Mouse (Mus musculus): Measurements from ENCODE around the gene Rbm34.
"Not testable (repeated sequence)": the region's sequence is repeated elsewhere in the genome, so short reads cannot be mapped to it uniquely, and the experiment has no call there.

Gene Rbm34

GRCm38 (mm10) chr8:126970579-126971313 is at the start of gene Rbm34:
Gene Rbm34, minus strand, starts transcription at chr8:126971071.
- peak; percentile 89 to 90 for DNase-seq (ENCODE audit: low spot score in 2 of 2)

- DNase-seq (ENCODE audit: low spot score in 2 of 2), result no peak
These were observed 40.8 kb upstream of the Rbm34 start for GRCm38 (mm10) chr8:127011668-127012067.

GRCm38 (mm10) chr8:126994506-126994905 is 23.6 kb upstream of the Rbm34 start:
- DNase-seq (ENCODE audit: low spot score in 2 of 2), result no peak

- DNase-seq (ENCODE audit: low spot score in 2 of 2), result no peak
These were observed 18.7 kb upstream of the Rbm34 start for GRCm38 (mm10) chr8:126989363-126990153.

GRCm38 (mm10) chr8:126988346-126989006 is 17.6 kb upstream of the Rbm34 start:
- DNase-seq (ENCODE audit: low spot score in 2 of 2), result no peak

GRCm38 (mm10) chr8:126986495-126986894 is 15.6 kb upstream of the Rbm34 start:
- peak; percentile 53 to 71 for DNase-seq (ENCODE audit: low spot score in 2 of 2)

GRCm38 (mm10) chr8:126980046-126980445 is 9.2 kb upstream of the Rbm34 start:
- DNase-seq (ENCODE audit: low spot score in 2 of 2), result no peak

GRCm38 (mm10) chr8:126979091-126979920 is 8.4 kb upstream of the Rbm34 start:
- no peak for DNase-seq (ENCODE audit: low spot score in 2 of 2)

- DNase-seq (ENCODE audit: low spot score in 2 of 2), result not testable (repeated sequence)
These were observed 7.7 kb upstream of the Rbm34 start for GRCm38 (mm10) chr8:126978535-126978934.

- no peak for DNase-seq (ENCODE audit: low spot score in 2 of 2)
These were observed 7.2 kb upstream of the Rbm34 start for GRCm38 (mm10) chr8:126978028-126978427.

GRCm38 (mm10) chr8:126976608-126977348 is 5.9 kb upstream of the Rbm34 start:
- no peak for DNase-seq (ENCODE audit: low spot score in 2 of 2)

GRCm38 (mm10) chr8:126975706-126976105 is 4.8 kb upstream of the Rbm34 start:
- no peak for DNase-seq (ENCODE audit: low spot score in 2 of 2)

GRCm38 (mm10) chr8:126974511-126974910 is 3.6 kb upstream of the Rbm34 start:
- no peak for DNase-seq (ENCODE audit: low spot score in 2 of 2)

- no peak for DNase-seq (ENCODE audit: low spot score in 2 of 2)
These were observed 2.9 kb upstream of the Rbm34 start for GRCm38 (mm10) chr8:126973686-126974265.

- no peak for DNase-seq (ENCODE audit: low spot score in 2 of 2)
These were observed 1.8 kb upstream of the Rbm34 start for GRCm38 (mm10) chr8:126972649-126973048.

- no peak for DNase-seq (ENCODE audit: low spot score in 2 of 2)
These were observed 1.2 kb upstream of the Rbm34 start for GRCm38 (mm10) chr8:126972102-126972501.

GRCm38 (mm10) chr8:126971314-126971664 is 418 bp upstream of the Rbm34 start:
- no peak for DNase-seq (ENCODE audit: low spot score in 2 of 2)

- no peak for DNase-seq (ENCODE audit: low spot score in 2 of 2)
These were observed 1.3 kb downstream of the Rbm34 start for GRCm38 (mm10) chr8:126969546-126969945.

- DNase-seq (ENCODE audit: low spot score in 2 of 2), result no peak
These were observed 2.8 kb downstream of the Rbm34 start for GRCm38 (mm10) chr8:126968107-126968506.

GRCm38 (mm10) chr8:126965246-126965645 is 5.6 kb downstream of the Rbm34 start:
- no peak for DNase-seq (ENCODE audit: low spot score in 2 of 2)

- DNase-seq (ENCODE audit: low spot score in 2 of 2), result no peak
These were observed 8.0 kb downstream of the Rbm34 start for GRCm38 (mm10) chr8:126962871-126963270.
